Mouse (Mus musculus) lung, adult 2 months (tissue): ENCODE results near the gene Tln2. TPM values are rescaled to one million over a fixed set of nuclear protein-coding genes. Genes with fewer than 3 reads are reported as not detected.

Experiments used
- DNase-seq: peaks from one replicate; pipeline ENCODE4 v3.0.0; 2022
- H3K4me1 ChIP-seq: fragments of 200-500 bp; 2 replicates; pipeline ENCODE4 v1.6.1; 2011; ENCODE audit warnings: low read length; ENCODE audit not compliant: control insufficient read depth, insufficient read depth
- H3K4me3 ChIP-seq: fragments of 200-500 bp; replicated peaks from 2 replicates; pipeline ENCODE3; 2011; ENCODE audit warnings: low read depth, mild to moderate bottlenecking, control low read depth, low read length; ENCODE audit errors: extremely low read depth
- CTCF ChIP-seq: fragments of 200-500 bp; IDR thresholded peaks from 2 replicates; pipeline ENCODE4 v1.5.1; 2011; ENCODE audit warnings: mild to moderate bottlenecking, low read length, control low read depth; ENCODE audit not compliant: insufficient read depth
- POLR2A ChIP-seq: fragments of 200-500 bp; IDR thresholded peaks from 2 replicates; pipeline ENCODE4 v1.6.1; 2011; ENCODE audit warnings: low read depth, mild to moderate bottlenecking, control low read depth, low read length, borderline replicate concordance; ENCODE audit errors: extremely low read depth
- WGBS: fragments of 180-500 bp; shearing (Covaris S2); methylation state at CpG from one replicate; pipeline ENCODE4 v1.1.7; 2018; 5-methylcytosine and 5-hydroxymethylcytosine counted together
- polyA plus RNA-seq: library from polyadenylated mRNA; depleted of rRNA; stranded (reverse); fragments of >200 nt; gene quantifications from 2 replicates; pipeline ENCODE4 v1.2.3, GENCODE M21; 2012

The Tln2 gene
- polyA plus RNA-seq, 1 experiment = 14.1 TPM

GRCm38 (mm10) chr9:67587111-67587510, 27.6 kb upstream of the Tln2 start:
- WGBS = 91% methylated on average over 3 of the region's 3 CpGs
- TF ChIP-seq POLR2A = no peak
- TF ChIP-seq CTCF = no peak
- H3K4me3 ChIP-seq = no peak overlapping the region
- no peak for DNase-seq
- no peaks in the 10 kb centered on the region for H3K4me1 ChIP-seq

- DNase-seq = no peak
- WGBS = 55% methylated on average over 1 of the region's 1 CpGs
- H3K4me3 ChIP-seq = no peak overlapping the region
- no peaks in the 10 kb centered on the region for H3K4me1 ChIP-seq
- TF ChIP-seq POLR2A (no peak), CTCF (no peak)
Observed at GRCm38 (mm10) chr9:67586489-67586888, 27.0 kb upstream of the Tln2 start.

- no peak for DNase-seq
- TF ChIP-seq POLR2A (no peak), CTCF (no peak)
- WGBS = 80% methylated on average over 10 of the region's 10 CpGs
- no peak overlapping the region for H3K4me3 ChIP-seq
- H3K4me1 ChIP-seq = no peaks in the 10 kb centered on the region
Observed at GRCm38 (mm10) chr9:67584871-67585270, 25.4 kb upstream of the Tln2 start.

- no peak overlapping the region for H3K4me3 ChIP-seq
- no peak for DNase-seq
- H3K4me1 ChIP-seq = no peaks in the 10 kb centered on the region
- 74% methylated on average over 10 of the region's 10 CpGs for WGBS
- TF ChIP-seq CTCF (no peak), POLR2A (no peak)
Observed at GRCm38 (mm10) chr9:67581581-67582280, 22.2 kb upstream of the Tln2 start.

GRCm38 (mm10) chr9:67579541-67579940, 20.0 kb upstream of the Tln2 start:
- H3K4me3 ChIP-seq = no peak overlapping the region
- 89% methylated on average over 1 of the region's 1 CpGs for WGBS
- DNase-seq = no peak
- H3K4me1 ChIP-seq = no peaks in the 10 kb centered on the region
- TF ChIP-seq POLR2A = no peak

- no peak for DNase-seq
- no peak overlapping the region for H3K4me3 ChIP-seq
- WGBS = 60% methylated on average over 7 of the region's 7 CpGs
- TF ChIP-seq POLR2A (no peak), CTCF (no peak)
- H3K4me1 ChIP-seq = no peaks in the 10 kb centered on the region
Observed at GRCm38 (mm10) chr9:67574721-67575248, 15.3 kb upstream of the Tln2 start.

- no peak for DNase-seq
- 46% methylated on average over 3 of the region's 3 CpGs for WGBS
- no peak overlapping the region for H3K4me3 ChIP-seq
- TF ChIP-seq POLR2A (no peak), CTCF (no peak)
- no peaks in the 10 kb centered on the region for H3K4me1 ChIP-seq
Observed at GRCm38 (mm10) chr9:67573683-67573979, 14.1 kb upstream of the Tln2 start.

GRCm38 (mm10) chr9:67572790-67573682, 13.5 kb upstream of the Tln2 start:
- WGBS = 61% methylated on average over 10 of the region's 10 CpGs
- H3K4me3 ChIP-seq = no peak overlapping the region
- H3K4me1 ChIP-seq = no peaks in the 10 kb centered on the region
- TF ChIP-seq POLR2A = no peak
- TF ChIP-seq CTCF = no peak
- no peak for DNase-seq

GRCm38 (mm10) chr9:67565801-67566258, 6.3 kb upstream of the Tln2 start:
- no peak for DNase-seq
- WGBS = 37% methylated on average over 6 of the region's 6 CpGs
- Histone ChIP-seq H3K4me3 (no peak overlapping the region), H3K4me1 (peaks cover 4% of the 10 kb centered on the region; the same call in 1 of the 2 replicates)
- TF ChIP-seq CTCF (no peak), POLR2A (no peak)
